Mouse (Mus musculus) T-helper 2 cell (primary cell): ENCODE measurements at regions not wholly inside any gene's neighbourhood (a gene's known extent, or its start where the extent isn't known, plus 50 kb on each side); places are given as distances from the start of the nearest gene placed in this dataset.

Experiments used
- in situ Hi-C: fragments of 300-600 bp; cut with MboI, MseI; formaldehyde crosslinking; loops from one replicate; pipeline ENCODE4 v1.15.1; 2025; ENCODE audit warnings: high pct_unique_total_duplicates

- in situ Hi-C loops, result no loop called here
These were observed 240.9 kb downstream of the Ttll7 start for GRCm38 (mm10) chr3:147093076-147093380.

- in situ Hi-C loops, result no loop called here
These were observed 244.0 kb downstream of the Ttll7 start for GRCm38 (mm10) chr3:147096179-147096578.

- in situ Hi-C loops, result no loop called here
These were observed 246.0 kb downstream of the Ttll7 start for GRCm38 (mm10) chr3:147098065-147098580.

GRCm38 (mm10) chr3:147098611-147099010, 246.4 kb downstream of the Ttll7 start:
- in situ Hi-C loops, result no loop called here

- in situ Hi-C loops, result no loop called here
These were observed 247.1 kb downstream of the Ttll7 start for GRCm38 (mm10) chr3:147099143-147099713.

GRCm38 (mm10) chr3:147101053-147101764, 249.0 kb downstream of the Ttll7 start:
- in situ Hi-C loops, result no loop called here

- in situ Hi-C loops, result no loop called here
These were observed 249.6 kb downstream of the Ttll7 start for GRCm38 (mm10) chr3:147101765-147102113.

GRCm38 (mm10) chr3:147103428-147103827, 251.3 kb downstream of the Ttll7 start:
- in situ Hi-C loops, result no loop called here

- in situ Hi-C loops, result no loop called here
These were observed 265.4 kb downstream of the Ttll7 start for GRCm38 (mm10) chr3:147117609-147118008.

GRCm38 (mm10) chr3:147118092-147118491, 265.9 kb downstream of the Ttll7 start:
- in situ Hi-C loops, result no loop called here

- in situ Hi-C loops, result no loop called here
These were observed 266.5 kb downstream of the Ttll7 start for GRCm38 (mm10) chr3:147118622-147119021.

- in situ Hi-C loops, result no loop called here
These were observed 269.7 kb downstream of the Ttll7 start for GRCm38 (mm10) chr3:147121826-147122225.

GRCm38 (mm10) chr3:147127740-147128139, 275.6 kb downstream of the Ttll7 start:
- in situ Hi-C loops, result no loop called here

GRCm38 (mm10) chr3:147132830-147133229, 280.7 kb downstream of the Ttll7 start:
- in situ Hi-C loops, result no loop called here

- in situ Hi-C loops, result no loop called here
These were observed 281.2 kb downstream of the Ttll7 start for GRCm38 (mm10) chr3:147133408-147133807.

- in situ Hi-C loops, result no loop called here
These were observed 288.2 kb downstream of the Ttll7 start for GRCm38 (mm10) chr3:147140414-147140813.

GRCm38 (mm10) chr3:147153456-147153855, 301.3 kb downstream of the Ttll7 start:
- in situ Hi-C loops, result no loop called here

- in situ Hi-C loops, result no loop called here
These were observed 301.8 kb downstream of the Ttll7 start for GRCm38 (mm10) chr3:147153998-147154397.

- in situ Hi-C loops, result no loop called here
These were observed 311.0 kb downstream of the Ttll7 start for GRCm38 (mm10) chr3:147163126-147163525.

- in situ Hi-C loops, result no loop called here
These were observed 311.4 kb downstream of the Ttll7 start for GRCm38 (mm10) chr3:147163540-147163939.

GRCm38 (mm10) chr3:147164931-147165330, 312.8 kb downstream of the Ttll7 start:
- in situ Hi-C loops, result no loop called here

GRCm38 (mm10) chr3:147166555-147166954, 314.4 kb downstream of the Ttll7 start:
- in situ Hi-C loops, result no loop called here

- in situ Hi-C loops, result no loop called here
These were observed 317.0 kb downstream of the Ttll7 start for GRCm38 (mm10) chr3:147169215-147169614.

- in situ Hi-C loops, result no loop called here
These were observed 317.9 kb downstream of the Ttll7 start for GRCm38 (mm10) chr3:147170106-147170505.
